Mouse (Mus musculus) kidney, postnatal 10 days (tissue): Measurements from ENCODE around the gene Trpm8.
A peak's percentile ranks its signal among the peaks of the same experiment; 100 is the strongest.

Source experiments
- DNase-seq: peaks from one replicate; pipeline ENCODE4 v3.0.0; 2021; ENCODE audit warnings: mixed read lengths

Trpm8 gene

DNA sequence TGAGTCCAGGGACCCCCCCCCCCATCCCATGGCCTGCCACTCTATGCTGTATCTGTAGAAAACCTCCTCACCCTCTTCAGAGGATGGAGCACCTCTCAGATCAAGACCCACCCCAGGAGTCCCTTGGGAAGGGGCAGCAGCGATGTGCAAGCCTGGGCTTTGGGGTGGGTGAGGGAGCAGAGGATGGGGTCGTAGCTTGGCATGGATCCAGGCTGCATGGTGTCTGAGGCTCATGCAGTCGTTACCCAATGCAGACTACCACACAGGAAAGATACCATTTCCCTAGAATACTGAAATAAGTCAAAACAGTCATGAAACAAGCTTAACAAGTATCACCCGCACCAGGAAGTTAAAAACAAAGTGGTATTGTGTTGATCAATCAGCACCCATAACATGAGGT lies 28.8 kb upstream of the Trpm8 start:
- DNase-seq = peak; percentile 38

DNA sequence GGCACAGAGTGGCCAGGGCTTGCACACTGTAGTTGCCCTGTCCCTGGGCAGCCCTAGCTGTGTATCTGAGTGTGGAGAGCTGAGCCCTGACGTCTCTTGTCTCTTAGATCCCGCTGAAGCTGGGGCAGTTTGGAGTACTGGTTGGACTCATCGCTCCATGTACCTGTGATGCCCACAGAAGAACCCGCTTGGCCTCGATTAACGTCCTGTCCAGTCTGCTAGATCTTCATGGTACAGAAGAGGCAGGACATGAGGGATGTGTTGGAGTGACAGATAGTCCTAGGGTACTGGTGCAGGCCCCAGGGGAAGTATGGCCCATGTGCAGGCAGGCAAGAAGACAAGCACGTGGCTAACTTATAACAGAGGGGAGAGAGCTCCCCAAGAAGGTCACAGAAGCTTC lies 27.9 kb upstream of the Trpm8 start:
- DNase-seq = no peak

DNA sequence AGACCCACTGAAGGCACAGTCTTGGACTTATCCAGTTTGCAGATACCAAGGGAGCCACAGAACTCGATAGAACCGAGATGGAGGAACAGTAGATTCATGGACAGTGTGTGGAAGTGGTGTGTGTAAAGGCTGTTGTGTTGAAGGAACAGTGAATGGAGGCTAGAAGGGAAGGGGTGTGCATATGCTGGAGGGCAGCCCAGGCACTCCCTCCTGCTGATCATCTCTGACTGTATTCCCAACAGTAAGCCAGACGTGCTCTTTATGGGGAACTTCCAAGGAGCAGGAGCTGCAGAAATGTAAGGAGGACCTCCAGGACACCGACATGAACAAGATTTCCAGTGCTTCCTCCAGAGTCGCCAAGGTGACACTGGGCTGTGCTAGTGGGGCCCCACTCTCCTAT lies 27.4 kb upstream of the Trpm8 start:
- DNase-seq = no peak

DNA sequence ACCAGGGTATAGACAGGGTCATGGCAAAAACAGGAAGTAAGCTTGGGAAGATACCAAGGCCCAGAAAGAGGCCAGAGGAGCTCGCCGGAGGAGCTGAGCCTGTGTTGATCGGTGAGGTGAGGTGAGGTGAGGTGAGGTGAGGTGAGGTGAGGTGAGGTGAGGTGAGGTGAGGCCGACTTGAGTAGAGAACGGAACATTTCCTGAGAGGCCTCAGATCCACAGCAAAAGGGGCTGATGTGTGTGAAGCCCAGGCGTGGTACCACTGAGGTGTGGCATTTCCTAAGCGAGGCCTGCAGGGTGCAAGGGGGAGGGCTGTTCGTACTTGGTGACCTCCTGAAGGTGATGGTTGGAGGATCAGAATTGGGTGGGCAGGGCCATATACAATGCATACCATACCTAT lies 24.4 kb upstream of the Trpm8 start:
- no peak for DNase-seq

DNA sequence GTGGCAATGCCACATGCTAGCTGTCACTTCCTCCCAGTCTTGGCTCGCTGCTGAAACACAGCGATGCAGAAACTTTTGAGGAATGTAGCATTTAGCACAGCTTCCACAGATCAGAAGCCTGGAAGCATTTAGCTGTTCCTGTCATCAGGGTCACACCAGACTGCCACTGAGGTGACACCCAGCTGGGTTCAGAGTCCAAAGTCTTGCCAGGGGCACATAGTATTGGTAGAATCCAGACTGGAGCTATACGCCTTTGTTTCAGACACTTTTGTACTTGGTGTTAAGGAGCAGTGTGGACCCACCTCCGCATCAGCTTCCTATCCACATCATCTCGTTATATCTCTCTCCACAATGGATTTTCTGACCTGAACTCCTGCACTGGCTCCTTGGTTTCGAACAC lies 23.9 kb upstream of the Trpm8 start:
- DNase-seq = peak; percentile 38

DNA sequence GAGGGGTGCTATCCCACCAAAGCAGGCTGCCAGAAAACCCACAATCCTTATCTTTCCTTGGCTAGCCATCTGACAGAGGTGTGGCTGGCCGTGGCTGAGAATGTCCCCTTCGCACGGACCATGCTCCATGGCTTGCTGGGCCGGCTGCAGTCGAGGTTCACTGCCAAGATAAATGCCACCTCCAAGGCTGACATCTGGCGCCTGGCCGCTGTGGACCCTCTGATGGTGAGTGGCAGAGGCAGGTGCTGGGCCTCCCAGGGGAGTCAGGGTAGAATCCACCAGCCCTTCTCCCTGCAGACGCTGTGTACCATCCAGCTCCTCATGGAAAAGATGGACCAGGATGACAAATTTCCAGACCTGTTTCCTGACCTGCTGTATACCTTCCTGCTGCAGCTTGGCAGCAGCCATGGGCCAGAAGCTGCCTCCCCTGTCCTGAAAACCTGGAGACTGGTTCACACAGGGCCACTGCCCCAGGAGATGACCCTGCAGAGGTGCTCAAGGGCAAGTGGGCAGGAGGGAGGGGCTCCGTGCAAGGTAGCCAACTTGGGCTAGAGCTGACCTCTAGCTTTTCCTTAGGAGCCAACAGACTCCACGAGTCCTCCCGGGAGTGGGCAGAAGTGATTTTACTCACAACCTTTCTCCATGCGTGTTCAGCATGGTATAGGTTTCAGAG lies 22.5 kb upstream of the Trpm8 start:
- peak; percentile 49 for DNase-seq

DNA sequence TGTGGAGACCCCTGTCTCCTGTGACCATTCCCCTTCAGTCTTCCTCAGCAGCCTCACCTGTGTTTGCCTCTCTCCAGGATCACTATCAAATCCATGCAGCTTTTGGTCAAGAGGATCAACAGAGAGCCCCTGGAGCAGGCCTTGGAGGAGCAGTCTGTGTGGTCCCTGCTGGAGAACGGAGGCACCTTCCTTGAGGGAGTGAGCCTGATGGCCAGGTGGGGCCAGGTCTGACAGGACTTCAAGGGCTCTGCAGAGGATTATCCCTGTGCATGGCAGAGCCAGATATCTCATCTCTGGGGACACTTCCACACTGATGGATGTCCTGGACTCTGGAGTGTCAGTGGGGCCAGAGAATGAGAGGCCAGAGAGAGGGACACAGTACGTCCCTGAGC lies 22.0 kb upstream of the Trpm8 start:
- DNase-seq = no peak

DNA sequence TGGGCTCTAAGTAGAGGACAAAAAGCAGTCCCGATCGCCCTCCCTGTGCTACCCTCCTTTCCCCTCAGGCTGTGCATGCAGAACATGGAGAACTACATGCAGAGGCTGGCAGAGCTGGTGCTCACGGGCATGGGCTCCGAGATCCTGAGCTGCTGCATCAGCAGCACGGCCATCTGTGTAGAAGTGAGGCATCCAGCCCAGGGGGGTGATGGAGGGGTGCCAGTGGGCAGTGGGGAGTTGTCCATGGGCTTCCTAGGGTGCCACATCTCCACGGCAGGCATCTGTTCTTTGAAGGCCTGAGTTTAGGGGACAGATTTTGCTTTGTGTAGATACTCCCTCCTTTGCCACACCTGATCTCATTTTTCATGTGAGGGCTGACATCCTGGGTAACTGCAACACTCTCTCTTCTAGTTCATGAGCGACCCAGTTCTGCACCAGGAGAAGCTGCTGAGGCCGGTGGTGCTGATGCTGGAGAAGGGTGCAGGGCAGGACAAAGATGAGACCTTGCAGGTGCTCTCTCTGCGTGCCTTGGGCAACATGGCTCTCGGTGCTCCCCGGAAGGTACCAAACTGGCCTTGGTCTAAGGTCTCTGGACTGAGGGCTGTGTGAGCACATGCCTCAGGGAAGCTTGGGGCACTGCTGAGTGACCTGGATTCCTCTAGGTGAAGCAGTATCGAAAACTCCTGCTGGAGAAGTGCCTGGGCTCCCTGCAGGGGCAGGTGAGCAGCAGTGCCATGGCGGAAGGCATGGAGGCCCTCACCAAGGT lies 21.3 kb upstream of the Trpm8 start:
- peak; percentile 42 for DNase-seq

DNA sequence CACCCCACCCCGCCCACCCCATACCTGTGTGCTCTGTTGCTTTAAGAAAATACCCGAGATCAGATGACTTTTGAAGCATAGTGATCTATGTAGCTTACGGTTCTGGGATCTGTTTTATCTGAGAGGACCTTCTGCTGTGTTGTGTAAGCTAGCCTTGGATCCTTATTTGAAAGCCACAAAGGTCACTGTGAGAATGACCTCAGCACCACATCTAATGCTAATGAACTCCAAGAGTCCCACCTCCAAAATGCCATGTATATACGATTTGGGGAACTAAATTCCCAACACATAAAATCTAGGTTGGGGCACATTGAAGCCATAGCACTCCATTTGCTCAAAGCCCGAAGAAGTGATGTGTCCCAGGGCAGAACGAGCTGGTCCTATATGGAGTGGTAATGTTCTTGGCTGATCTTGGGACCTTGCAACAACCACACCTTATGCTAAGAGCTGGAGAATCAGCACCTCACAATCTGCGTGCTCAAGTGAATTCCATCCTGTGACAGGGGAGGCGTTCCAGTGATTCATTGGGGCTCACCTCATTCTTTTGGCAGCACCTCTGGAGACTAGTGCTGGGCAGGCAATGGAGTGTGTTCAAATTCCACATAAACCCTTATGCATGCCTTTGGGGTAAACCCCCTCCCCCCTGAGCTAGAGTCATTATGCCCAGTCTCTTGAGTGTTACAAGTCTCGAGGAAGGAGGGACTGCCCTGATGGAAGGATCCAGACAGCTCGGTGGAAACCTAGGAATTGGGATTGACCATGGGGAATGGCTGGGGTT lies 20.4 kb upstream of the Trpm8 start:
- no peak for DNase-seq

DNA sequence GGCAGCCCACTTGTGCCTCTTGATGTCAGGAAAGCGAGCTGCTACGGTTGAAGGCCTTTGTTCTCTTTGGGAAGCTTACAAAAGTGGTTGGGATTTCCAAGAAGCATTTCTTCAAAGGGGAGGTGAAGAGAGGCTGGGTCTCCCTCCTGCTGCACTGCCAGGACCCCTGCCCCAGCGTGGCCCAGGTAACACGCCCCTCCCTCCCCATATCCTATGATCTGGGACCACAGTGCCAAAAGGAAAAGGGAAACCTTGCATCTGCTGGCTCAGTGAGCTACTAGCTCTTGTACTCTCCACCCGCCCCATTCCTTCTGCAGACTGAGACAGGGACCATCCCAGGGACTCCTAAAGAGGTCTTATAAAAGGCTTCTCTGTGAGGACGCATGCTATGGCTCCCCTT lies 19.8 kb upstream of the Trpm8 start:
- DNase-seq = no peak

DNA sequence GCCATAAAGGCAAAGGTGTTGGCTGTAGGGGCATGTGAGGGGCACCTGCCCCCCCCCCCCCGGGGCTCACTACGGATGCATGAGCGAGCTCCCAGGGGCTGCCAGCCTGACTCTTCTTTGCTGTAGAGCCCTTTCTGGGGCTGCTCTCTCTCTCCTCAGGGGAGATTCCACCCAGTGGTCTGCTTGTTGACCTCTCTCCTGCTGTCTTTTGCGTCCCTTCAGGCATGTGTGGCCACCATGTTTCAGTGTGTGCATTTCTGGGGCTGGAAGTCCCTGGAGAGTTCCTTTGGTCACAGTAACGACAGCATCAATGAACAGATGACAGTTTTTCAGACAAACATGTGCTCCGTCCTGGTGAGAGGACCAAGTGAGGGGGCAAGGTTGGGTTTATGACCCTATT lies 19.1 kb upstream of the Trpm8 start:
- peak; percentile 32 for DNase-seq

DNA sequence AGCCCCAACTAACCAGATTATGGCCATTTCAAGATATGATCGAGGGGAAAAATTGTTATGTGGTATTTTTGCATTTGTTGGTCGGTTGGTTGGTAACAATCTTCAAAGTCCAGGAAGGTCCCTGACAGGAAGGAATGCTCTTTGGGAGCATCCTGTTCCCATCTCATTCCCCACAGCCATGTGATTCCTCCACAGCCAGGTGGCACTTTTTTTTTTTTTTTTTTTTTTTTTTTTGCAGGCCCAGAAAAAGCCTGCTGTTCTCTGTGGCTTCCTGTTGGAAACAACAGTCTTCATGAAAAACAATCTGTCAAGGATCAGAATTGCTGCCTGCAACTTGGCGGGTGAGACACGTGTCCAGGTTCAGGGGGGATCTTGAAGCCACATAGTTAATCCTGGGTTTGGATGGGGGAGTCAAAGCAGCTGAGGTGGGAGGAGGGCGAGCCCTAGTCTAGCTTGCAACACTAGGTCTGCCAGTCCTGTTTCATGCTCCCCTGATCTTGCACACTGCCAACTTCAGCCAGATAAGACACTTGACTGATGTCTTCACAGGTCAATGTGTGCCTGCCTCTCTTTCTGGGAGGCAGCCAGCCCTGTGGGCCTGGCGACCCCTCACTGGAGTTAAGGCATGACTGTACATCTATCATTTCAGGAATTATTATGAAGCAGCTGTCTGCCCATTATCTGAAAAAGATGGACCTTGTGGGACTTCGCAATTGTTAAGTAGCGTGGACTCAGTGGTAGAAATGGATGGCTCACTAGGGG lies 18.4 kb upstream of the Trpm8 start:
- peak; percentile 62 for DNase-seq

DNA sequence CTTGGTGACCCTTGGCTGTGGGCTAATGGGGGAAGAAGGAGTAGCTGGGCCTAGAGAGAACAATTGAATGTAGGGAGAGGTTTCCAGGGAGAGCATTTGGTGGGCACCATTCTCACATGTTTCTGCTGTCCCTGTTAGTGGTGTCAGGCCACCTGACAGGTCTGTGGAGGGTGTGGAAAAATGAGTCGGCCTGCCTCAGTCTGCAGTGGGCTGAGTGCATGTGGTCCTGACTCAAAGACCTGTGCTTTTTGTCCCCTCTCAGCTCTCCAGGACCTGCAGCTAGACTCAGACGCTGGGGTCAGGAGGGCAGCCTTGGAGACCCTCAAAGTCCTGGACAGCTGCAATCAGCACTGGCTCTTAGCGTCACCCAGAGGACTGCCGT lies 17.8 kb upstream of the Trpm8 start:
- peak; percentile 49 for DNase-seq

DNA sequence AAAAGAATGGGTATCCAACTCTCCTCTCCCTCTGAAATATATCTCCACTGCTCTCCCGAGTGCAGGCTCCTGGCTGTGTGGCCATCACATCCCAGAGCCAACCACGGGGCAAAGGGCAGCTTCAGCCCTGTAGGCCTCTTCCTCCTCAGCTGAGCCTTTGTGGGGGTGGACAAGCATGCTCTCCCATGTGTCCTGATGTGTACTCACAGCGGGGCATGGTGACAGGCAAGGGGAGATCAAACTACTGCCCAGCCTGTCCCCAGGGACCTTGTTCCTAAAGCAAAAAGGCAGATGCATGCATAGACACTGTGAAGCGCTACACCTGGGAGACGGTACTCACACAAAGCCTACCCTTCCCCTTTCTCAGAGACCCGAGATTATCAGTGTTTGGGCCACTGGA lies 17.3 kb upstream of the Trpm8 start:
- peak; percentile 84 for DNase-seq

DNA sequence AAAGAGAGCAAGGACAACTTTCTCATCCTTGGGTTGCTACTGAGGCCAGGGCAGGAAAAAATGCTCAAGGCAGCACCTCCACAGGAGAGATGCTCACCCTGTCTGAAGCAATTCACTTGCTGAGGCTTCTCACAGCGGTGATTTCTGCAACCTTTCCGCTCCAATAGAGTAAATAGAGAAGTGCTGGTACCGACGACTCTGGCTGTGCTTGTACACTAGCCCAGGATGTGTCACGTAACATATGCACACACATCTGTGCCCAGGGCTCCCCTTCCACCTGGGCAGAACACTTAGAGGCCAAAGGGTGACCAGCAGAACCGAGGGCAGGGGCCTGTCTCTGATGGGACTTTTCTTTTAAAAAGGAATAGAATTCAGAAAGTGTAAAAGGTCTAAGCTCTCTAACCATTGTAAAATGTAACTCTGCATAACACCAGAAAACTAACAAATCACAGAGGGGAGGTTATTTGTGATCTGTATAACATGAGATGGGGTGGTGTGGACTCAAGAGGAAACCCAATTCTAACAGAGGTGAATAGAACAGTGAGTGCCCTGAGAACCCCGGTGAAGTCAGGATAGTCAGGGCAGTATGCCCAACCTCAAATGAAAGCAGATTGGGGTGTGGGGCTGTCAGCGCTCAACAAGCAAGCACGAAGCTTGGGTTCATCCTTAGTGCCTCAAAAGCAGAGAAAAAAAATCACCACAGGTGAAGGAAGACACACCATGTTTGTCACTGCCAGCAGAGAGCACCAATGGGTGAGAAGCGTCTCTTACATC lies 16.7 kb upstream of the Trpm8 start:
- no peak for DNase-seq

DNA sequence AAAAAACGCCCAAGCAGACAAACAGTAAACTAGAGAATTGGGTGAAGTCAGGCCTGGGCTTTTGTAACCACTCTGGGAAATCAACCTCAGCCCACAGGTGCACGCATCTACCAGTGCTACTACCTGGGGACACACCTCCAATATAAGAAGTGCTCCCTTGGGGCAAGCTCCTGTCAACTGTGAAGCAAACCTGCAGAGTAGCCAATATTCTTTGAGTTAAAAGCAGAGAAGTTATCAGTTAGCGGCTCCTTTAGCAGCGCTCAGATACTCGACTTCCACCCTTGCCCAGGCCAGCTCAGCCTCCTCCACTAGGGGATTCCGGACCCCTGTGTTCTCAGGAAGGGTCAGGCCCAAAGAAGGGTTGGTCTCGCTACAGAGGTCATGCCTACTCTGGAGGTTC lies 15.8 kb upstream of the Trpm8 start:
- DNase-seq = no peak

DNA sequence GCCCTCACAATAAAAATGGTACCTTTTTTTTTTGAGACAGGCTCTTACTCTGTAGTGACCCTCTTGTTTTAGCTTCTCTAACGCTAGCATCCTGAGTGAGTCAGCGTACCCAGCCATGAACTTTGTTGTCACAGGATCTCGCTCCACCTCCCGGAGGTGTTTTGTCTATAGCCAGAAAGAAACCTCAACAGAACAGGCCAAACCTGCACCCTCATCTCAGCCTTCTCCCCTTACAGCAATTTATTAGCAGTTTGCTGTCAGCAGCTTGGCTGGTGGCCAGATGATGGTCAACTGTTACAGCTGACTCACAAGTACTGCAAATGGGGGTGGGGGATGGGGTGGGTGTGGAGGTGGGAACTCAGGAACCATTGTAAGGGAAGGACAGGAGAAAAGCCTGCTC lies 15.2 kb upstream of the Trpm8 start:
- peak; percentile 89 for DNase-seq

DNA sequence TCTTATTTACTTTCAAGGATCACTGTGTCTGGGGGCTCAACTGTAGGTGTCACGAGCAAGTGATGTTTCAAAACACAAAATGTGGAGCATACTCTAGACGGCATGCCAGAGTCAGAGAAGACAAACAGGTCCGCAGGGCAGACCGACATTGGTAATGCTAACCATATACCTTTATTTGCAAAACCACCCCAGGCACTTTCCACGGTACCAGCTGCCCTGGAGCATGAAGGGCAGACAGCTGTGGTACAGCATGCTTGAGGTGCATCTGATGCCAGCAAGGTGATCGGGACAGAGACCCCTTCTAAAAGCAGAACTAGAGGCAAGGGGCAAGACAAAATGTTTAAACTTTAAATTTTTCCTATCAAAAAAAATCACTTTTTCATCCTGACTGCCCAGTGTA lies 14.5 kb upstream of the Trpm8 start:
- no peak for DNase-seq

DNA sequence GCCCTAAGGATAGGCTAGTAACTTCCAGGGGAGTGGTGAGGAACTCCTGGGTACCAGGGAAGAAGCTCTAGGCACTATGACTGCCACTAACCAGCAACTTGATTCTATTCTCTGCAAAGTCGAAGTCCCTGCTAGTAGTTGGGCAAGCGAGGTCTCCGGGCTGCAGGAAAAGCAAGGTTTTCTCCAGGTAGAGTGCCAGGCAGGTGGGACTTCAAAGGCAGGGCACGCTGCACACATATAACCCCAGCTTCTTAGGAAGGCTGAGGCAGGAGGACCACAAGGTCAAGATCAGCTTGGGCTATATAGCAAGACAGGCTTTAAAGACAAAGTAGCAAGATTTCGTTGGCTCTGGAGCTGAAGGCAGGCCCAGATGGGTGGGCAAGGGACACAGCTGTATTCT lies 13.7 kb upstream of the Trpm8 start:
- DNase-seq = no peak

DNA sequence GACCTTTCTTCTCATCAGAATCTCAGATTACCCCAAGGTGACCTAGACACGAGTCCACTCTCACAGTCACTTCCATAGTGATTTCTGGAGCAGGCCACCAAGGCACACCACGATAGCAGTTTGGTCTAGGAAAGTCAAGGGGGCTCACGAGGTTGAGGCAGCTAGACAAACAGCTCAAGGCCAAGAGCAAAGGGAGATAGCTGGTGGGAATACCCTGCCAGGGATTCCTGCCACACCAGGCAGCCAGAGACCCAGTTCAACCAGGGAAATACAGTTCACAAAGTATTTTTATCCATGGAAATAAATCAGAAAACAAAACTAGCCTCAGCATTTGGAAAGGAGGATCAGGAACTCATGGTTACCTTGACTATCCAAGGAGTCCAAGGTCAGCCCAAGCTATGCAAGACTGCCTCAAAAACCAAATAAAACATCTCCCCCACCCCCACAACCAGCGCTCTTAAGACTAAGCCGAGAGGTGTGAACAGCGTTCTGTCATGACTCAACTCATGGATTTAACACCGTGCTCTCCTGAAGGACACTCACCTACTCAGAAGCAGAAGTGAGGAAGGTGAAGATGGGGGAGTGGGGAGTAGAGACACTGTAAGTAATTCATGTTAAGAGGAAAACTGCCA lies 13.1 kb upstream of the Trpm8 start:
- no peak for DNase-seq

DNA sequence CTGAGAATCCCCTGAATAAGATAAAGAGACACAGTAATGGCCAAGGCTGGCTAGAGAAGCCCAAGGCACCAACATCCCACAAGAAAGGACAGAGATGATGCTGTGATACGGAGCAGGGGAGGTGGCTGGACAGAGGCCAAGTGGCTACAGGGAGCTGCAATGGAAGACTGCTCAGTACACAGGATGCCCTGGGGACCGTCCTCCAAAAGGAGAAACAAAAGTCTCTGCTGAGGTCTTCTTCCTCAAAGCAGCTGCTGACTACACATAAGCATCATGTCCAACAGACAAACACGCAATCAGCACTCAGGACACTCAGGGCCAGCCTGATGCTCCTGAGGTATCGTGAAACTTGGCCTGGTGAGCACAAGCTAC lies 12.6 kb upstream of the Trpm8 start:
- DNase-seq = peak; percentile 66

DNA sequence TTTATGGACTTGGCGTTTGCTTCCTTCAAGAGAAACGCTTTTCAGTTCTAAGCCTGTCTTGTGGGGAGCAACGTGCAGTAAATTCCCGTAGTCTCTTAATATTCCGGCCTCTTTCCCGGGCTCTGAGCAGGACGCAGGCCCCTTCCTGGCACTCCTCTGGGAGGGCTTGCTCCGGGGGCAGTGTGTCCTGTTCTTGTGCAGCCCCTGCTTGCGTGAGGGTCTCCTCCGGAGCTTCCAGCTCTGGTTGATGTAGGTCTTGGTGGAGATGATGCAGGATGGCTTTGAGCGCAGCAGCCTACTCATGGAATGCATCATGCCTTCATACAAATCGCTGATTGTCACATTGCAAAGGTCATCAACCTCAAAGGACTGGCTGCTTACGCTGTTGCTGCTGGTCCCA lies 11.3 kb upstream of the Trpm8 start:
- DNase-seq = no peak
